Mouse (Mus musculus) bone marrow macrophage, adult 2 months (primary cell): ENCODE data around the gene Nsg2.

Source experiments
- CTCF ChIP-seq: IDR thresholded peaks from 2 replicates; pipeline ENCODE4 v1.5.1; 2012; ENCODE audit warnings: low read depth, mild to moderate bottlenecking, low read length, moderate library complexity
- POLR2A ChIP-seq: IDR thresholded peaks from 2 replicates; pipeline ENCODE4 v1.6.1; 2012; ENCODE audit warnings: mild to moderate bottlenecking, low read depth, low read length, borderline replicate concordance

GRCm38 (mm10) chr11:32096346-32096745, 96.1 kb downstream of the Nsg2 start:
- no peak for TF ChIP-seq POLR2A
- TF ChIP-seq CTCF: no peak
